Mouse (Mus musculus) CD4-positive helper T cell, adult 2 months (primary cell): ENCODE measurements around the gene Dpm3.

Source experiments
- DNase-seq: peaks from one replicate; pipeline ENCODE4 v3.0.0-alpha.2; 2012; ENCODE audit warnings: low read depth, missing footprints, low spot score

Gene Dpm3

DNA sequence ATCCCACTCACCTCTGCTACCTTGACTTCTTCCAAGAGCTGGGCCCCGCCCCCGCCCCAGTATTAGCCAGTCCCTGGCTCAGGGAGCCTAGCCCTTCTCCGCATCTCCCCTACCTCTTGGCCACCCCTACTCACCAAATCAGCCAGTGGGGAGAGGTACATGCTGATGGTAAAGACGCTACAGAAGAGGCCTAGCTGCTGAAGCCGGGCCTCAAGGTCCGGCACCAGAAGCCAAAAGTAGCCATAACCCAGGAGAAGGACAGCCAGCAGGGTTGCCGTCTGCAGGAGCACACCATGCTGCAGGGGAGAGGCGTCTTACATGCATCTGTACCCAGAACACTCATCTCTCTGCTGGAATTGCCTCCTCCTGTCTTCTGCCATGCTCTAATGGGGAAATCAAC is 9.8 kb downstream of the Dpm3 start:
- no peak for DNase-seq

DNA sequence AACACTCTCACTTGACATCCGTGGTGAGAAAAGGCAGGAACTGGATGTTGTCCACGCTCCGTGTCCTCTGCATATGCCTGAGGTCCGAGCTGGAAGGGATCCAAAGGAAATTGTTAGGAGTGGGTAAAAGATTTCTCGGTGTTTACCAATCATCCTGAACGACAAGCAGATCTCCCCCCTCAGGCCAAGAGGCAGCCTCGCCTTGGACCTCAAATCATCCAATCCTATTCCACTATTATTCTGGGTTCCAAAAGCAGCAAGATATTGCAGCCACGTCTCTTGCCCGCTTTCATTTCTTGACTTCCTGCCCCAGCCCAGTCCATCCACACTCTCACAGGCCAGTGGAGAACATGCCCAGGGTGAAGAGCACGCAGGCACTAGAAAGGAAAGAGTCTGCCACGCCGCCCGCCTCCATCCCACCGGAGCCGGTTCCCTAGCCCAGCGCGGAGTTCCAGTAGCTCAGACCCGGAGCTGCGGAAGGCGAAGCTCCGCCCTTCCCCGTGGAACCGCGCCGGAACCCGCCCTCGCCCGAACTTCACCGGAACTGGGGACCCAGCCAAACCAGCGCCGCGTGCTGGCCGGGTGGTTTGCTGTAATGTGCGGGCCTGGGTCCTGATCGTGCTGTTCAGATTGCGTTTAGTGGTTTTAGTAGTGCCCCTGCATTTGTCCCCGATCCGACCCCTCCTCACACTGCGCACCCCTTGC is 11.0 kb downstream of the Dpm3 start, which contains the start of gene Slc50a1:
TSS of gene Slc50a1 (minus strand) at position 520 of the 705 bp plus-strand sequence.
- peak; percentile 81 for DNase-seq

DNA sequence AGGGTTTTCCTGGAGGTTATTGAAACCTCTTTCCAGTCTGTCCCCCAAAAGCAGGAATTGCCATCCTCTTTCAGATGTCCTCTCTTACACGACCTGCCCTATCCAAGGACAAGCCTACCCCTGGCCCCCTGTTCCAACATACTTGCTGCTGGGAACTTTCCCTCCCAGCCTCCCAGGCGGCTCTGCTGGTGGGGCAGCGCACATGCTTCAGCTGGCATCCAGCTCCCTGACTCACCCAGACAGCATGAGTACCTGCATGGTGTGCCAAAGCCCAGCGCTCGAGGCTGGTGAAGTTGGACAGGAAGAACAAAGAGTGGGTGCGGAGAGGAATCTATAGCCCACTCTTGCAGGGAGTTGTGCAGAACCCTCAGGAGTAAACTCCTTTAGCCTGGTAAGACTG is 11.7 kb downstream of the Dpm3 start:
- no peak for DNase-seq

- no peak for DNase-seq
These were observed 12.6 kb downstream of the Dpm3 start for GRCm38 (mm10) chr3:89271760-89272159.

DNA sequence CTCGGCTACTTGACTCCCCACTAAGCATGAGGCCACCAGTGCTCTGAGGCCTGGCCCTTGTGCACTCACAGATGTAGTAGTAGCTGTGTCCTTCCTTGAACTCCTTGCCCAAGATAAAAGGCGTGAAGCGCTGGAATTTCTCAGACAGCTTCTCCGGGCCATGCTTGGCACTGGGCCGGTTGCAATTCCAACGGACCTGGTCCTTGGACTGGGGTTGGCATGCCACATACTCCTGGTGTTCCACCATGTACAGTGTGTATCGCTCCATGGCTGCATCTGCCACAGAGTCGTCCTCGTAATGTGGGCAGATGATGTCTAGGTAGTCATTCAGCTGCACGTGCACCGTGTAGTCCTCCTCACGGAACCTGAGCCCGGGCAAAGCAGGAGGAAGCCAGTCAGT is 16.9 kb downstream of the Dpm3 start:
- no peak for DNase-seq

DNA sequence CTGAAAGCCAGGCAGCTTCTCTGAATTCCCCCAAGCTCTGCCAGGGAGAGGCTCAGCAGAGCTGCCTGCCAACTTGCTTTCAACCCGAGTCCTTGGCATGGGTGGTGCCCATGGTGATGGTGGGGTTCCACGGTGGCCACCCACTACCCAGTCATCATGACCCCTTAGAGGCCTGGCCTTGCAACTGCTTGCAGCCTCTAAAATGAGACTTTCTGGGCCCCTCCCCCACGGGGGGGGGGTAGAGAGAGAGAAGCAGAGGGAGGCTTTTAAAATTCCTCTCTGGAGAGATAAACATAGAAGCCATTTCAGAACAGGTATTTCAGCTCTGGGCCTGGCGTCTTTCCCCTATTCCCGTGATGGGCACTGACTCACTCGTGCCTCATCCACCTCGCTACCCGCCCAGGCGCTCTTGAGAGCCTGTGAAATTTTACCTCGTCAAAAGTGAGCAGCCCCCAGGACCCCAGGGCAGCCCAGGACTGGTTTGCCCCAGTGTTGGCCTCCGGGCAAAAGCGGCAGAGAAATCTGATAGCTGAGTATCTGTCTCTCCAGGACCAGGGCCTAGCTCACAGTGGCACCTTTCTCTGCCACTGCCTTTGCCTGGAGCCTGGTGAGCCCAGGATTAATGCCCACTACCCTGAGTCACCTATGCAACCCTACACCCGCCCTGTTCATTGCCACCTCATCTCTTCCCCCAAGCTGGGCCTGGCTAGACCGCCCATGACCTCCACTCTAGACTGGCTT is 18.3 kb downstream of the Dpm3 start:
- no peak for DNase-seq

DNA sequence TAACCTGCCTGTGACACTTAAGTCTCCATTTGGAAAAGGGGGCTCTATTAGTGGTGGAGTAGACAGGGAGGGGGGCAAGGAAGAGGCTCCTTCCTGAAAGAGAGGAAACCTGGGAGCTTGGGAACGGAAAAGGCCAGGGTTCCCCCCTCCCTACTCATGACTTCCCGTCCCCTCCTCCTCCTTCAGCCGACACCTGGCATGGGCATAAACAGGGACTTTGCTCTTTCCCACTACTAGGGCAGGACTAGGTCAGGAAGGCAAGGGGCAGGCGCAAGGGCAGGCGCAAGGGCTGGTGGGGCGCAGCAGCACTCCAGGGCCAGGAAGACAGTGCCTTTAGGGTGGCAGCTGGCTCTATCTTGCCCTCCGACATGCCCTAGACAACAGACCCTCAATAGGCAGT is 18.9 kb downstream of the Dpm3 start:
- DNase-seq = no peak

- DNase-seq = no peak
These were observed 19.5 kb downstream of the Dpm3 start for GRCm38 (mm10) chr3:89278643-89279042.

DNA sequence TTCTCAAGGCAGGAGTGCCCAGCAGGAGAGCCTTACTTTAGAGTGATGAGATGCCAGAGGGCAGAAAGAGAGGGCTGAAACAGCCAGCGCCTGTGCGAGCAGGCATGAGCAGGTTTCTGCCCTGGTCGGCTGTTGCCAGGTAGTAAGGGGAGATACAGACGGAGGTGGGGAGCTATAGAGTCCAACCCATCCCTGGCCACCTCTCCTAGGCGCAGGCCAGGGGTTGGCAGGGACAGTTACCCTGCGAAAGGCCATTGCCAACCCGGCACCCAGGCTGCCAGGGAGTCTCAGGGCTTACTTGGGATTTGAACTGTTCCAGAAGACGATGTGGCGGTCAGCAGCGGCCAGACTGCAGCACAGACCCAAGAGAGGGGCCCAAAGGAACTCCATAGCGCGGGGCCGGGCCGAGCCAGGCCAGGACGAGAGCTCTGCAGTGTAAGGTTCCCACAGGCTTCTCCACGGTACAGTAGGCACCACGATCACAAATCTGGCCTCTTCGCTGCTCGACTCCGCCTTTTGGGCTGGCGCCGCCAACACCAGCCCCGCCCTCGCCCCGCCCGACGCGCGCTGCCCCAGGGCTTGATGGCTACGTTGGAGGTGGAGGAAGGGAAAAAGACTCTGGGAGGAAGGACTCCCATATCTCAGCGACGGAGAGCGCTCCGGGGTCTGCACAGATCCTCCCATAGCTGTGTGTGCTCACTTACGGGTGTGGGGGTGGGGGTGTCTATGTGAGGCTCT is 20.2 kb downstream of the Dpm3 start:
- DNase-seq = peak; percentile 64

DNA sequence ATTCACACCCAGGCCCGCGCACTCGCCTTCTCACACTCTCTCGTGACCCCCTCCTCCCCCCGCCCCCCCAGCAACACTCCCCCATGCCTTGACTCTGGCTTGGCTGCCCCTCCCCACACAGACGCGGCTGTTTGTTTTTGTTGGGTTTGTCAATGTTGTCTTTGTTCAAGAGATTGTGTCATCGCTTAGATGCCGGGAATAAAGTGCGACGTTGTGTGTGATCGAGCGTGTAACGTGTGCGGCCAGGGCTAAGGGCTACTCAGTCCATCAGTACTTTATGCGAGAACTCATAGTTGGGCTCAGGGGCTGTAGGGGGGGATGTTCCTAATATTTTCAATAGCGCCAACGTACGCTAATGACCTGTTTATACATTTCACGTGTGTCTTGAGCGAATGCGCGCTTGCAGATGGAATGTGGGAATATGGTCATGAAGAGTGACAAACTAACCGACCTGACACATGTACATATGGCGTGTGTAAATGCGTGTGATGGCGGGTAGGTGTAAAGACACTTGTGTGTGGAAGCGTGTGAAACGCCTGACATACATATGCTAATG is 21.0 kb downstream of the Dpm3 start:
- DNase-seq = no peak

DNA sequence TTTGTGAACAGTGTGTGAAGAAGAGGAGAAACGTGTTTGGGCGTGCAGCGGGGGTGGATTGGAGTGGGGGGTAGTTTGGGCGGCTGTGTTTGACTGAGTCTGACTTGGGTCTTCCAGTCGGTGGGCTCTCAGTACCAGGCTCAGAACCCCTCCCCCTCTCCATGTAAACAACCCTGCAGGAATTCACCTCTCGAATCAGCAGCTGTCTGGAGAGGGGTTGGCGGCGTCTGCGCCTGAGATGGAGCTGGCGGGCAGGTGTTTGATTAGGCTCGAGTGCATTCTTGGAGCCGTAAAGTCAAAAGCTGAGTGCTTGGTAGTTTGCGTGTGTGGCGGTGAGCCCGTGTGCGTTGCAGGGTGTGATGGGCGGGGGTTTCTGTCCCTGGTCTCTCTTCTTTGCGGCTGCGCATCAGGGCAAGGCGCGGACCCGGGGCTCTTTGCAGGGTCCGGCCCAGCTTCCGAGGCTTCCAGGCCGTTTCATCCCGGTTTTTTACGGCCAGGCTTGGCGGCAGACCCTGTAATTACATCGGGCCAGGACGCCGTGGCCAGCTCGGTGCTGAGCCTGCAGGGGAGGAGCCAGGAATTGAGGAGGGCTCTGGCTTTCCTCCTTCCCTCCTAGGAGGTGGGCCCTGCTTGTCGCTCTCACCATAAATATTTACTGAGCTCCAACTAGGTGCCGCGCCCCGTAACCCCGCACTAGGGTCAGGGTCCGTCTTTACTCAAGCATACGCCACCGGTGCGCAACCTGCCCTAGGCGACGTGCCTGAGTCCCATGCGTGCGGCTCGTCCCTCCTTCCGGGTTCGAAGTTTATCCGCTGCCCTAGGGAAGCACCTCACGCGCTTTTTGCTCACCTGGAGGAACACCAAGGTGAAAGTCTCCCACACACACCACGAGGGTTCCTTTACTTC is 21.7 kb downstream of the Dpm3 start, which contains the start of gene Efna1:
TSS of gene Efna1 (minus strand) at position 537 of the 906 bp plus-strand sequence.
- no peak for DNase-seq

- peak; percentile 81 for DNase-seq
These were observed 22.6 kb downstream of the Dpm3 start for GRCm38 (mm10) chr3:89281579-89282290.

- no peak for DNase-seq
These were observed 23.1 kb downstream of the Dpm3 start for GRCm38 (mm10) chr3:89282291-89282643.

GRCm38 (mm10) chr3:89284261-89284660 is 25.1 kb downstream of the Dpm3 start:
- no peak for DNase-seq

- DNase-seq = no peak
These were observed 26.4 kb downstream of the Dpm3 start for GRCm38 (mm10) chr3:89285526-89285925.

GRCm38 (mm10) chr3:89287286-89287685 is 28.1 kb downstream of the Dpm3 start:
- DNase-seq = no peak

DNA sequence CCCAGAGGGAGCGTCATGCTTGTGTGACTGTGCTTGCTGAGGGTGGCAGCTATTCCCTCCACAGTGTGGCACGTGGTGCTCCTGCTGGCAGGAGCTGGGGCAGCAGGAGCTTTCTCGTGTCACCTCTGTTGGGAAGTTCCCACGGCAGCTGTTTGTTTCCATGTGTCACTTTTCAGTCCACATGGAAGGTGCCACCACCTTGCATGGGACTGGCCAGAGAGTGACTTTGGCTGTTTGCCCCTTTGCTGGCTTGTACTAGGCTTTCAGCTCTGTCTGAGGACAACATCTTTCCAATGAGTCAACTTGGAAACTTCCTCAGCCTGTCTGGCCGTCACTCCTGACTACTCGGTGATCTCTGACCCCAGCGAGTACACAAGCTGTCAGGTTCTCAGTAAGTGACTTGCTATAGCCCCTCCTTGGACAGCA is 29.4 kb downstream of the Dpm3 start:
- DNase-seq = no peak

DNA sequence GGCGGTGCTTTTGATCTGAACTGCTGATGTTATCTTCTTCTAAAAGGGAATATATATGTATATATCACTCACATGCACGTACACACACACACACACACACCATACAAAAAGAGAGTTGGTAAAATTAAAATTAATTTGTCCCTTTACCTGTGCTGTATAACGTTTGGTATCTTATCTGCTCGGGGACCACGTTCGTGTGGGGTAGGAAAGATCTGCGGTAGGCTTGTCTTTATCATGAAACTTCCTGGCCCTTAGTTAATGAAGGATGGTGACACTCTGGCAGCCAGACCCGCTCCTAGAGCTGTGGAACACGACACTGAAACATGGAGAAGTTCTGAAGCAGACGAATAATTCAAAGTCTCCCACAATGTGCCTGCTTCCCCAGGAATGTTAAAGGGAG is 32.7 kb downstream of the Dpm3 start:
- no peak for DNase-seq

GRCm38 (mm10) chr3:89292303-89292702 is 33.1 kb downstream of the Dpm3 start:
- DNase-seq = no peak

GRCm38 (mm10) chr3:89293247-89293918 is 34.2 kb downstream of the Dpm3 start:
- DNase-seq = no peak
